Mouse (Mus musculus) spleen, adult 2 months (tissue): ENCODE data around the gene Ghitm. TPM values are rescaled to one million over a fixed set of nuclear protein-coding genes. Genes with fewer than 3 reads are reported as not detected.

ENCODE experiments used
- DNase-seq, 2 experiments: peaks; one replicate each; pipeline versions ENCODE4 v3.0.0 to v3.0.0-alpha.2; 2012 to 2021; ENCODE audit warnings: low spot score in 2 of 2, low read depth in 1 of 2
- H3K27ac ChIP-seq: fragments of 200-500 bp; 2 replicates; pipeline ENCODE4 v1.5.1; 2012; ENCODE audit warnings: low read length, inconsistent platforms; ENCODE audit not compliant: insufficient read depth
- H3K27me3 ChIP-seq: fragments of 200-500 bp; 2 replicates; pipeline ENCODE4 v1.6.1; 2012; ENCODE audit warnings: mild to moderate bottlenecking, moderate library complexity, low read length, inconsistent platforms; ENCODE audit not compliant: control insufficient read depth, insufficient read depth
- H3K36me3 ChIP-seq: fragments of 200-500 bp; 2 replicates; pipeline ENCODE4 v1.6.1; 2012; ENCODE audit warnings: mild to moderate bottlenecking, low read length, inconsistent platforms; ENCODE audit not compliant: control insufficient read depth, insufficient read depth
- H3K4me1 ChIP-seq: fragments of 200-500 bp; 2 replicates; pipeline ENCODE4 v1.6.1; 2011; ENCODE audit warnings: inconsistent platforms; ENCODE audit not compliant: control insufficient read depth, insufficient read depth, insufficient read length
- H3K4me3 ChIP-seq: fragments of 200-500 bp; 2 replicates; pipeline ENCODE4 v1.5.1; 2011; ENCODE audit warnings: mild to moderate bottlenecking, inconsistent platforms; ENCODE audit not compliant: insufficient read depth, insufficient read length; ENCODE audit errors: extremely low read depth
- CTCF ChIP-seq: fragments of 200-500 bp; IDR thresholded peaks from 2 replicates; pipeline ENCODE4 v1.5.1; 2011; ENCODE audit warnings: mild to moderate bottlenecking, inconsistent platforms; ENCODE audit not compliant: insufficient read depth, insufficient read length, insufficient replicate concordance; ENCODE audit errors: extremely low read depth
- POLR2A ChIP-seq: fragments of 200-500 bp; IDR thresholded peaks from 2 replicates; pipeline ENCODE4 v1.6.1; 2011; ENCODE audit warnings: low read depth, low read length, inconsistent platforms
- WGBS: fragments of 180-500 bp; shearing (Covaris S2); methylation state at CpG from one replicate; pipeline ENCODE4 v1.1.7; 2018; 5-methylcytosine and 5-hydroxymethylcytosine counted together
- polyA plus RNA-seq: library from polyadenylated mRNA; depleted of rRNA; stranded (reverse); fragments of >200 nt; gene quantifications from 2 replicates; pipeline ENCODE4 v1.2.3, GENCODE M21; 2012; rRNA removed

Ghitm gene
- polyA plus RNA-seq, 1 experiment: 60.0 TPM

DNA sequence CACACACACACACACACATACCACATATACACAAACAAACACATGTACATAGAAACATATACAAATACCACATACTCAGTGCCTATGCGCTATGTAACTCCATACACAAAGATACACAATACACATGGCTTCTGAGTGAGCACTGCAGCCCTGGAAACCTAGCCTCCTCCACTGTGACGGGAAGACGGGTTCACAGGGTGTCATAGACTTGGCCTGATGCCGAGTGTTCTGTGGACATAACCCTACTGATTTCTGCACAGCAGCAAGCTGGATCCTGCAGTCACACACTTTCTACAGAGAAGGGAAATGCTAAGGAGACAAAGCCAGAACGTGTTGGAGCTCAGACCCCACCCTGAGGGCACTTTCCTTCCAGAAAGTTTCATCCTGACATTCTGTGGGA lies 30.3 kb downstream of the Ghitm start:
- no peaks in the 10 kb centered on the region for H3K36me3 ChIP-seq
- TF ChIP-seq CTCF (no peak), POLR2A (no peak)
- DNase-seq: no peak
- no peaks in the 10 kb centered on the region for H3K27me3 ChIP-seq
- H3K4me3 ChIP-seq: no peak overlapping the region
- H3K4me1 ChIP-seq: no peaks in the 10 kb centered on the region
- WGBS: 80% methylated on average over 5 of the region's 5 CpGs
- no peak overlapping the region for H3K27ac ChIP-seq

DNA sequence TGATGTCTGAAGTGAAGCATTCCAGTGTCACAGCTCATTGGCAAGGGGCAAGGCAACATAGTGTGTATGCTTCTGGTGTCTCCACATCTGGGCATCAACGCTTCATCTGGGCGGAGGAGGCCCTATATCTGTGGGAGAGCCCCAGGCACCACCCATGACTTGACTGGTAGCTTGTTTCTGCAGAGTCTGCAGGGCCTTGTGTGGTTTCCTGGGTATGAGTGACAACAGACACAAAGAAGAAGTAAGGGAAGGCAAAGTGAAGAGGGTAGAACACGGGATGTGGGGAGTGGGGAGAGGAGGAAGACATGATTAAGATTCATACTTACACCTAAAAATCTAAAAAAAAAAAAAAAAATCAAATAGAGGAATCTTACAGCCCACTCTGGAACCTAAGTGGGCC lies 32.6 kb downstream of the Ghitm start:
- H3K36me3 ChIP-seq: no peaks in the 10 kb centered on the region
- no peak for DNase-seq
- TF ChIP-seq CTCF (no peak), POLR2A (no peak)
- no peaks in the 10 kb centered on the region for H3K4me1 ChIP-seq
- no peak overlapping the region for H3K4me3 ChIP-seq
- no peak overlapping the region for H3K27ac ChIP-seq
- 23% methylated on average over 3 of the region's 3 CpGs for WGBS
- no peaks in the 10 kb centered on the region for H3K27me3 ChIP-seq

DNA sequence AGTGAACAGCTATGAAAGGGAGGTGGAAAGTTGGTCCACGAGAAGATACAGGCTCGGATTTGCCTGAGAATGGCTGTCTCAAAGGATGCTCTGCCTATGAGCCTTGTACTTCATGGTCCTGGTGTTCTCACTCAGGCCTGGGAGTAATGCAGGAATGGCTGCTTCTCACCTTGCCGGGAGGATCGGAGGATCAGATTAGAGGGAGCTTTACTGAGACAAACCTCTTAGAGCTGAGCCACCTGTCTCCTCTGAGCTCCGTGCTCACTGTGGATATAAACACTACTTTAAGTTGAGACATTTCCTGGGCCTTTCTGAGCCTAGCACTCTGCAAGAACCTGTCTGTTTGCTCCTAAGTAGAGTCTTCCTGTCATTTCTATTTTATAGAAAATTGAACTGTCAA lies 33.5 kb downstream of the Ghitm start:
- Histone ChIP-seq H3K27me3 (0 out of 2 replicates have a peak, but pooled peaks cover 1% of the 10 kb centered on the region), H3K4me3 (no peak overlapping the region), H3K27ac (no peak overlapping the region), H3K4me1 (no peaks in the 10 kb centered on the region), H3K36me3 (no peaks in the 10 kb centered on the region)
- no peak for DNase-seq
- TF ChIP-seq CTCF: no peak
- TF ChIP-seq POLR2A: no peak
- 85% methylated on average over 5 of the region's 5 CpGs for WGBS

DNA sequence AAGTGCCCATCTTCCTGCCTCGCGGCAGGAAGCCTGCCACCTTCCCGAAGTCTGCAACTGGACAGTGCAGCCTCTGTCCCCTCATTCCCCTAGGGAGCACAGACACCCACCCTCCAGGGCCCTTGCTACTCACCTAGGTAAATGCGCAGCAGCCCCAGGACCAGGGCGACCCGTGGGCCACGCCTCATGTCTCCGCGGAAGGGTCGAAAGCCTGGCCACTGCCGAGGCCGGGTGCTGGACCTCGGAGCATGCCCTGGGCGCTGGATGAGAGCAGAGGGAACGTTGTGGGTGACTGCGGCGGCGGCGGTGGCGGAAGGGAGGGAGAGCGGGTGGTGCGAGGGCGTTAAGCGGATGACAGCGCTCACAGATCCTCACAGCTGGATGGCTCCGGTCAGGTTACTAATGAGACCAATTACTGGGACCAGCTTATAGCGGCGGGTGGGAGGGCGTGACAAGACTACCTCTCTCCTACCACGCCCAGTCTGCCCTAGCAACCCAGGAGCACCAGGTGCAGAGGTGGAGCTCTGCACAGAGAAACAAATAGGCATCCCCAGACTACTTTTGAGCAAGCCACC lies 37.0 kb downstream of the Ghitm start, which contains the start of gene Cdhr1:
Gene Cdhr1 (minus strand): TSS at position 392 of the 575 bp plus-strand sequence.
- H3K36me3 ChIP-seq: no peaks in the 10 kb centered on the region
- 0 out of 2 replicates have a peak, but pooled peaks cover 1% of the 10 kb centered on the region for H3K27me3 ChIP-seq
- H3K27ac ChIP-seq: no peak within 1 kb of the TSS
- 6% methylated on average over 30 of the region's 30 CpGs for WGBS
- TF ChIP-seq POLR2A: no peak
- TF ChIP-seq CTCF: no peak
- DNase-seq: no peak
- no peak within 1 kb of the TSS for H3K4me3 ChIP-seq
- no peaks in the 10 kb centered on the region for H3K4me1 ChIP-seq

DNA sequence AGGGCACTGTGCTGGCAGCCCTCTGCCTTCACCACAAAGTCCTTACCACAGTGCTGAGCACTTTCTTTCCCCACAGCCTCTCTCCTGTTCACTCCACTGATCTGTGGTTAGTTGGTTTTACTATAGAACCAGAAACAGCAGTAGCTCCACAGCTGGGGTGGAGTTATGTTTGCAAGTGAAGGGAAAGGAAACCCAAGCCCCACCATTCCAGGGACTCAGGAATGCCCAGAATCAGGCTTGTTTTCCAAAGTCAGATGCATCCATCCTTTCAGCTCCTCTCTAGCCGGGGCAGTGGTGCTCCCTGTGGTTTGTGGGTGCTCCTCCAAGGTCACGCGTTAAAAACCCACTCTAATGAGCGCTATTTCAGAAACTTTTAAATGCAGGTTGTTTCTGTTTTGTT lies 39.5 kb downstream of the Ghitm start:
- Histone ChIP-seq H3K4me1 (no peaks in the 10 kb centered on the region), H3K27ac (no peak overlapping the region), H3K4me3 (no peak overlapping the region), H3K36me3 (no peaks in the 10 kb centered on the region), H3K27me3 (0 out of 2 replicates have a peak, but pooled peaks cover 1% of the 10 kb centered on the region)
- no peak for DNase-seq
- TF ChIP-seq CTCF: no peak
- no peak for TF ChIP-seq POLR2A
- WGBS: 80% methylated on average over 4 of the region's 4 CpGs

DNA sequence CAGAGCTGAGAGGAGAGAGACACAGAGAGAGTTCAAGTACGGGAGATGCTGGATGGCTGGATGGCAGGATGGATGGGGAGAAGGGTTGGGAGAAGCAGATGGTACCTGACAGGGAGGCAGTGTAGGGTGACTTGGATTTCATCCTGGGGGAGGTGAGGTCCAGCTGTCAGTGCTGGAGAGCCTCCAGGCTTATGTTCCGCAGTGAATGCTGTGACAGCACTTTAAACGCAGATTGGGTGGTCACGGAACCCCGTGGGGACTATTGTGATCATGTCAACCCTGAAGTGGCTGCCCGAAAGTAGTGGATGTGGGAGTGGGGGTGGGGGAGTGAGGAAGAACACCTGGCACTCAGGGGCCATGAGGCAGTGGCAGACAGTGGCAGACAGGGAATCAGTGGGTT lies 40.6 kb downstream of the Ghitm start:
- 0 out of 2 replicates have a peak, but pooled peaks cover 1% of the 10 kb centered on the region for H3K27me3 ChIP-seq
- no peak overlapping the region for H3K27ac ChIP-seq
- 85% methylated on average over 6 of the region's 6 CpGs for WGBS
- DNase-seq: no peak
- H3K4me3 ChIP-seq: no peak overlapping the region
- no peak for TF ChIP-seq POLR2A
- TF ChIP-seq CTCF: no peak
- H3K4me1 ChIP-seq: no peaks in the 10 kb centered on the region
- no peaks in the 10 kb centered on the region for H3K36me3 ChIP-seq

DNA sequence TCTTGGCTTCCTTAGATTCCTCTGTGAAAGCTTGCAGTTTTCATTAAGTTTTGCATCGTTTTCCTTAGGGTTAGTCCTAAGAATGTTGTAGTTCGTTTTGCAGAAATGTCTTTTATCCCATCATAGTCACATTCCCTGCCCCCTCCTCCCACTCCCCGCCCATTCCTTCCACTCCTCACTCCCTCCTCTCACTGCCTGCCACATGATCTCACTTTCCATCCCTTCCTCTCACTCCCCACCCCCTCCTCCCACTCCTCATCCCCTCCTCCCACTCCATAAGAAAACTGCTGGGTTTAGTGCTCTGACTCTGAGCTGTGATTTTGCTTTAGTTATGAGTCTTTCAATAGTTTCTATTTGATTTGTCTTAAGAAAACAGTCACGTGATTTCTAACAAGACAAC lies 51.3 kb downstream of the Ghitm start:
- 40% methylated on average over 4 of the region's 4 CpGs for WGBS
- TF ChIP-seq POLR2A (no peak), CTCF (no peak)
- Histone ChIP-seq H3K36me3 (no peaks in the 10 kb centered on the region), H3K27me3 (no peaks in the 10 kb centered on the region), H3K4me1 (no peaks in the 10 kb centered on the region), H3K4me3 (no peak overlapping the region), H3K27ac (no peak overlapping the region)
- no peak for DNase-seq

DNA sequence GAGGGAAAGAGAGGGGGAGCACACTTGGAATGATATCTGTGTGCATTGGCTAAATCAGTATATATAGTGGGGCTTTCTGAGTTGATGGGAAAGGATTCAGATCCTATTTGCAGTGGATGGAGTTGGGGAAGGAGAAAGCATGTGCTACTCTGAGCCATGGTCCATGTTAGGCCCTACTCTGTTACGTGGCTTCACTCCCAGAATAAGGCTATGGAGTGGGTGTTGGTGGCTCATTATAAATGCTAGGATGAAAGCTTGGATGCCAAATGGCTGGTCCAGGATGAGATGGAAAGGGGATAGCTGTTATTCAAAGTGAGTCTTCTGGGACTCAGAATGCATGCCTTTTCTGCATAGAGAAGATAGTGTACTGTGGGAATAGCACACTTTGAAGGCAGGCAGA lies 54.3 kb downstream of the Ghitm start:
- DNase-seq: no peak
- Histone ChIP-seq H3K4me3 (no peak overlapping the region), H3K27ac (no peak overlapping the region), H3K4me1 (no peaks in the 10 kb centered on the region), H3K27me3 (no peaks in the 10 kb centered on the region), H3K36me3 (no peaks in the 10 kb centered on the region)
- TF ChIP-seq POLR2A: no peak
- no peak for TF ChIP-seq CTCF
- 67% methylated on average over 1 of the region's 1 CpGs for WGBS

Other genes with a start within 250 kb of the Ghitm start
- 5.9 and 6.4 TPM in 2 replicates for gene Ccser2, start 166.5 kb downstream of the Ghitm start, polyA plus RNA-seq
- 0.85 and 1.2 TPM in 2 replicates for gene Rgr, start 86.3 kb downstream of the Ghitm start, polyA plus RNA-seq
- gene Lrit1, start 80.4 kb downstream of the Ghitm start, polyA plus RNA-seq: 0.02 and 0.04 TPM in 2 replicates
- not detected in 2 replicates for gene Lrit2, start 67.3 kb downstream of the Ghitm start, polyA plus RNA-seq
- gene Cdhr1, start 36.9 kb downstream of the Ghitm start, polyA plus RNA-seq: 0.55 and 0.60 TPM in 2 replicates
- 2.9 and 3.9 TPM in 2 replicates for gene 2610528A11Rik, start 21.2 kb downstream of the Ghitm start, polyA plus RNA-seq